Mouse (Mus musculus): Measurements from ENCODE around the gene Hoxa4. TPM values are rescaled to one million over a fixed set of nuclear protein-coding genes. Genes with fewer than 3 reads are reported as not detected.

Gene Hoxa4
- 1.9 and 2.3 TPM in 2 replicates for polyA plus RNA-seq (2012; rRNA removed)

GRCm38 (mm10) chr6:52190906-52191810 lies at the start of gene Hoxa4:
Hoxa4 (minus strand) TSS chr6:52191753.

DNA sequence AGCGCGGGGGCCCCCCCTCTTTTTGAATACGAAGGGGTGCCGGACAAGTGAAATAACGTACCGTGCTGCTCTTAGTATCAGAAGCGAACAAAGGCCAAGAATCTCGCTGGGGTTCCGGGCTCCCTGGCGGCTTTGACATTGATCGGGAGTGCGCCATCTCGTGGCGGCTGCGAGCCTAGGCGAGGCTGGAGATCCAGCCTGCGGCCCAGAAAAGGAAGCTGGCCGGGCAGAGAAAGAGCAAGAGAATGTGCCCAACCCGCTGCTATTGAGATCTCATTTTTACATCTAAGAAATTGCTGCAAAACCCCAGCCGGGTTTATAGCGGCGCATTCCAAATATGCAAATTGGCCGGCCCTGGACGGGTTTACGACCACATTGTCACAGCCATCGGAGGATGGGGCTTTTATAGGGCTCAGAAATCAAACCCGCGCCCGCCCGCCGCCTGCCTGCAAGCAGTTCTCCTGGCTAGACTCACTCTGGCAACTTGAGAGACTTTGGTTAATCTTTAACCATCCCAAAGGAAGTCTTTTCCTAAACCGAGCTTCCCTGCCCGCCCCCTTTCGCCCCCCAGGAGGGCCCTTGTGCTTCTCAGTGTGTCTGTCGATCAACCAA lies 48.9 kb upstream of the Hoxa4 start, which contains the start of gene Hoxa10:
Gene Hoxa10 (minus strand): TSS at position 466 of the 612 bp plus-strand sequence.

GRCm38 (mm10) chr6:52230516-52231165 lies 39.1 kb upstream of the Hoxa4 start, which contains the start of gene Hoxa9:
Hoxa9 (minus strand) TSS chr6:52231089.

DNA sequence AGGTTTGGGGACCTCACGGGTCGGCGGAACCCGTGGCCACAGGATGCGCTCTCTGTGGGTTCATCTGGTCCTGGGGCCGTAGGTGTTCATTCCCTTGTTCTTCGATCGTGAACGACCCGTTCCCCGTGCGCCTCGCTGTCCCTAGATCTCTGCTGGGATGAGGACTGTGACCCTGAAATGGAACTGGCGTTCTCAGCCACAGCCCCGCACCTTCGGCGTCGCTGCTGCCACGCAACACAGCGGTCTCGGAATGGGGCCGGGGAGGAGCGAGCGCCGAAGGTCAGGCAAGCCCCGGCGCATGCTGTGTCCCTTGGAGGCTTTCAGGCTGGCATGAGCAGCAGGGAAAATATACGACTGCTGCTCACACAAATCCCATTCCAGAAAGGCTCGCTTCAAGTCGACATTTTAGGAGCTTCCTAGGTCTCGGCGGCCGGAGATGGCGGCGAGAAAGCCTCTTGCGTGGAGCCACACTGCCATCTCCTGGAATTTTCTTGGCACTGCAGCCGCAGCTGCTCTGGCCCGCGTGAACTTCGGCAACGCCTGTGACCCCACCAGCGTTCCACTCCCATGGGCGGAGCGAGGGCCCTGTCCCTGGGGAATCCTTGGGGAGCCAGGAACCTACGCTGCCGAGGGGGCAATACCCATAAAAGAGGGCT lies 29.9 kb upstream of the Hoxa4 start, which contains the start of gene Hoxa7:
Gene Hoxa7 (minus strand): TSS at position 518 of the 656 bp plus-strand sequence.

GRCm38 (mm10) chr6:52213119-52213986 lies 21.8 kb upstream of the Hoxa4 start, which contains the start of the genes Hoxa3 and Gm28308:
Hoxa3 (minus strand) TSS chr6:52213336.
Gm28308 (minus strand) TSS chr6:52213339.

GRCm38 (mm10) chr6:52208072-52208867 lies 16.7 kb upstream of the Hoxa4 start, which contains the start of gene Hoxa6:
Hoxa6 (minus strand) TSS chr6:52208722.

GRCm38 (mm10) chr6:52204050-52204752 lies 12.6 kb upstream of the Hoxa4 start, which contains the start of gene Hoxa5:
Hoxa5 (minus strand) TSS chr6:52204587.

GRCm38 (mm10) chr6:52177061-52177735 lies 14.4 kb downstream of the Hoxa4 start, which contains the start of gene 5730596B20Rik:
5730596B20Rik (plus strand) TSS chr6:52177498.

DNA sequence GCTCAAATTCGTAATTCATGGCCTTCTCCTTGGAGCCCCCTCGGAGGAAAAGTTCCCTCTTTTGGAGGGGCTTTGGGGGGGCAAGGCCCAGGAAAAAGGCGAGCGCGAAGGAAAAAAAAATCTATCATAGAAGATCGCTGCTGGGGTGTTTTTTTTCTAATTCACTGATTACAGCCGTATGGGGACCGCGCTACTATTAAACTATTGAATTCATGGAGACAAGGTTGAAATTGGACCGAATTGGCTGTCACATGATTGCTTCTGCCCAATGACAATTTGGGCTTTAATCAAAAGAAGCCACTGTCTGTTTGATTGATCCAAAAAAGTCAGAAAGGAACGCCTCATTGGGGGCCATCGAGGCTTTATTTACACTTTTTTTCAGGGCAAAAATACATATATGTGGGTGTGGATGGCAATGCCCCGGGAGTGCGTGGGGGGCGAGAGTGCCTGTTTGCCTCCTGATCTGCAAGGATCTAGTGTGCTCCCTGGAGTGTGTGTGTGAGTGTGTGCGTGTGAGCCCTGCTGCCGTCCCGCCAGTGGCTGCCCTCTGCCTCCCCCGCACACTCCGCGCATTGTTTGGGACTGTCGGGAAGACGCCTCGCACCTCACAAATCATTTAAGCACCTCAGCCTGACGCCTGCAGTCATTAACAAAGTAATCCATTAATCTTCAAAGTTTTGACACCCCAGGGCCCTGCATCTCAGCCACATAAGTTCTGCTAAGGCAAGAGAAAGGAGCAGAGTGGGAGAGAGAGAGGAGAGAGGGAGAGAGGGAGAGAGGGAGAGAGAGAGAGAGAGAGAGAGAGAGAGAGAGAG lies 26.7 kb downstream of the Hoxa4 start, which contains the start of gene Hoxa2:
Gene Hoxa2 (minus strand): TSS at position 206 of the 815 bp plus-strand sequence.

DNA sequence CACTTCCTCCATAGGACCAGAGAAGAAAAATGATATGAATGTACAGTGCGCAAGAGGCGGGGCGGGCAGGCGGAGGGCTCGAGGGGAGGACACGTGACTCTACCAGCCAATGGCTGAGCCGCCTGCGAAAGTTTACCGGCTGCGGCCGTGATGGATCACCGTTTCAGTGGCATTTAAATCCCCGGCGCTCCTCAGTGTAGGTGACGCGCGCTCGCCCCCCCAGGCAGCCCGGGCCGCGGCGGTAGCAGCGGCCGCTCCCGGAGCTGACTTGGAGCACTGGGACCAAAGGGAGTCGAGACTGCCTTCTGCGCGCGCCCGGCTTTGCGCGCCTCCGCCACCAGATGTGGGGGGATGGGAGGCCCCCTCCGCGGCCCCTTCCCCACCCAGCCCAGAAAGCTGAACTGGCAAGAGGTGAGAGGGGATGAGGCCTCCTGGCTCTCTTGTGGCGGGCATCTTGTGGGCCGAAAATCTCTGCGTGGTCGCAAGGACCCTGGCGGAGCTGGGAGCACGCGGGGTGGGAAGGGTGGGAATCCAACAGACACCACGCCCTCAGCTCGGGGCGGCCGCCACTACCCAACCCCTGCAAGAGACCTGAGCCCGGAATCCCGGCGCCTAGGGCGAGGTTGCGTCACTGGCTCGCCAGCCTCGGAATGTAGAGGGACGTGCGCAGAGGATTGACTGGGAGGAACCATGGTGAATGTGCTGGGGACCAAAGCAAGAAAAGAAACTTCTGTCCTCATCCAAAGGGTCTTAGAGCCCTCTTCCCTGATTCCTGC lies 33.1 kb downstream of the Hoxa4 start, which contains the start of gene Hoxa1:
Gene Hoxa1 (minus strand): TSS at position 42 of the 776 bp plus-strand sequence.

Other genes starting within 250 kb of the Hoxa4 start
- 0.99 and 1.1 TPM in 2 replicates for gene Skap2, start 179.2 kb downstream of the Hoxa4 start, polyA plus RNA-seq (2012; rRNA removed)
- 0.04 and 0.12 TPM in 2 replicates for gene Hoxa1, start 33.4 kb downstream of the Hoxa4 start, polyA plus RNA-seq (2012; rRNA removed)
- gene Hoxa2, start 26.9 kb downstream of the Hoxa4 start, polyA plus RNA-seq (2012; rRNA removed): 2.0 and 2.2 TPM in 2 replicates
- gene 5730596B20Rik, start 14.3 kb downstream of the Hoxa4 start, polyA plus RNA-seq (2012; rRNA removed): 0.04 TPM in 1 of 2 replicates, not detected in the other
- gene Hoxa5, start 12.8 kb upstream of the Hoxa4 start, polyA plus RNA-seq (2012; rRNA removed): 3.2 and 8.2 TPM in 2 replicates
- 0.19 and 0.26 TPM in 2 replicates for gene Hoxa6, start 17.0 kb upstream of the Hoxa4 start, polyA plus RNA-seq (2012; rRNA removed)
- gene Hoxa3, start 21.6 kb upstream of the Hoxa4 start, polyA plus RNA-seq (2012; rRNA removed): 4.5 and 6.0 TPM in 2 replicates
- 0.24 and 0.61 TPM in 2 replicates for gene Gm28308, start 21.6 kb upstream of the Hoxa4 start, polyA plus RNA-seq (2012; rRNA removed)
- gene Hoxa7, start 30.1 kb upstream of the Hoxa4 start, polyA plus RNA-seq (2012; rRNA removed): 1.8 and 2.3 TPM in 2 replicates
- gene Hoxa9, start 39.3 kb upstream of the Hoxa4 start, polyA plus RNA-seq (2012; rRNA removed): 0.15 TPM in 1 of 2 replicates, not detected in the other
- gene Hoxa10, start 49.1 kb upstream of the Hoxa4 start, polyA plus RNA-seq (2012; rRNA removed): not detected in 2 replicates
- not detected in 2 replicates for gene Hoxa11, start 54.1 kb upstream of the Hoxa4 start, polyA plus RNA-seq (2012; rRNA removed)
- gene Hoxa13, start 69.1 kb upstream of the Hoxa4 start, polyA plus RNA-seq (2012; rRNA removed): not detected in 2 replicates
- not detected in 2 replicates for gene Evx1, start 121.7 kb upstream of the Hoxa4 start, polyA plus RNA-seq (2012; rRNA removed)